Mouse (Mus musculus) neural tube, embryonic 14.5 days (tissue): Measurements from ENCODE around the gene 9130409I23Rik. TPM values are rescaled to one million over a fixed set of nuclear protein-coding genes. Genes with fewer than 3 reads are reported as not detected.

Experiments
- polyA plus RNA-seq: library from polyadenylated mRNA; unstranded; fragments of >200 nt; fragmentation: Nextera tagmentation; extraction: Ambion mirVana; gene quantifications from 2 replicates; pipeline ENCODE4 v1.2.1, GENCODE M21; 2014

9130409I23Rik gene
- polyA plus RNA-seq, 1 experiment from 2014 or later: not detected

Other genes with a start within 250 kb of the 9130409I23Rik start
- gene H3f3a, start 237.3 kb upstream of the 9130409I23Rik start, polyA plus RNA-seq: 3,180 and 3,430 TPM in 2 replicates
- gene Sde2, start 200.1 kb upstream of the 9130409I23Rik start, polyA plus RNA-seq: 29.0 and 32.4 TPM in 2 replicates
- gene Lefty2, start 158.1 kb upstream of the 9130409I23Rik start, polyA plus RNA-seq: 0.58 and 1.9 TPM in 2 replicates
- gene Pycr2, start 146.9 kb upstream of the 9130409I23Rik start, polyA plus RNA-seq: 63.3 and 65.9 TPM in 2 replicates
- gene Lefty1, start 116.2 kb upstream of the 9130409I23Rik start, polyA plus RNA-seq: 0.41 TPM in 1 of 2 replicates, not detected in the other
- 0.71 and 1.4 TPM in 2 replicates for gene Tmem63a, start 108.9 kb upstream of the 9130409I23Rik start, polyA plus RNA-seq
- 5.3 and 5.4 TPM in 2 replicates for gene Ephx1, start 30.3 kb upstream of the 9130409I23Rik start, polyA plus RNA-seq
- 45.0 and 49.6 TPM in 2 replicates for gene Nvl, start 93.0 kb downstream of the 9130409I23Rik start, polyA plus RNA-seq
- gene Cnih4, start 93.5 kb downstream of the 9130409I23Rik start, polyA plus RNA-seq: 46.8 and 51.8 TPM in 2 replicates
- gene Wdr26, start 160.8 kb downstream of the 9130409I23Rik start, polyA plus RNA-seq: 52.0 and 53.0 TPM in 2 replicates